Comparison of ENCODE assay signal across 8 mouse cellular contexts in genomic region chr6:112946895-112947436, GRCm38 (mm10). TPM values are rescaled to one million over a fixed set of nuclear protein-coding genes. Genes with fewer than 3 reads are reported as not detected.
DNase-seq lines count a peak whose midpoint lies in the region; ATAC-seq and TF ChIP-seq lines count a peak whose summit lies in the region.

Gene Srgap3, minus strand, starts transcription at chr6:112947266.

- no peak within 1 kb of the TSS for H3K27ac ChIP-seq in brown adipose tissue, adult 24 weeks (replicated peaks; ENCODE audit: low read depth, low read length)
- peak within 1 kb of the TSS; percentile 87 for H3K27ac ChIP-seq in forebrain, embryonic 12.5 days
- H3K27ac ChIP-seq in heart, postnatal 0 days (ENCODE audit: low read depth): peak within 1 kb of the TSS; percentile 21; the same call in 1 of the 2 replicates
- no peak within 1 kb of the TSS for H3K27ac ChIP-seq in liver, embryonic 15.5 days (replicated peaks)
- H3K27ac ChIP-seq in neural tube, embryonic 11.5 days (ENCODE audit: low read depth, low read length): peak within 1 kb of the TSS; percentile 92

- H3K27me3 ChIP-seq in forebrain, embryonic 12.5 days: no peaks in the 10 kb centered on the region
- no peaks in the 10 kb centered on the region for H3K27me3 ChIP-seq in heart, postnatal 0 days (ENCODE audit: control insufficient read depth, insufficient read depth, low read length)
- H3K27me3 ChIP-seq in liver, embryonic 15.5 days: peaks cover 7% of the 10 kb centered on the region; the same call in 1 of the 2 replicates
- H3K27me3 ChIP-seq in neural tube, embryonic 11.5 days (ENCODE audit: control insufficient read depth, insufficient read depth, low read length): no peaks in the 10 kb centered on the region

- no peaks in the 10 kb centered on the region for H3K9me3 ChIP-seq in forebrain, embryonic 12.5 days
- no peaks in the 10 kb centered on the region for H3K9me3 ChIP-seq in heart, postnatal 0 days (replicated peaks; ENCODE audit: control insufficient read depth, low read length)
- no peaks in the 10 kb centered on the region for H3K9me3 ChIP-seq in liver, embryonic 15.5 days (replicated peaks)
- no peaks in the 10 kb centered on the region for H3K9me3 ChIP-seq in neural tube, embryonic 11.5 days (ENCODE audit: control insufficient read depth, low read length)

- peak; percentile 3 to 21 for DNase-seq in CD8-positive naive resting alpha-beta T cell, adult 2 months (ENCODE audit: low read depth in 2 of 2, low spot score in 2 of 2)
- peak; percentile 72 for DNase-seq in heart, postnatal 0 days (ENCODE audit: low spot score)
- peak; percentile 84 to 88 for DNase-seq in kidney, postnatal 4 days
- DNase-seq in neural tube, embryonic 11.5 days (ENCODE audit: low spot score): peak; percentile 86
- DNase-seq in telencephalon, adult 2 months (ENCODE audit: low read depth, low spot score): peak; percentile 88

- peak within 1 kb of the TSS; percentile 74 for H3K4me2 ChIP-seq in forebrain, embryonic 12.5 days
- H3K4me2 ChIP-seq in heart, postnatal 0 days (ENCODE audit: low read depth, low read length): peak within 1 kb of the TSS; percentile 73
- peak within 1 kb of the TSS; percentile 74 for H3K4me2 ChIP-seq in liver, embryonic 15.5 days
- peak within 1 kb of the TSS; percentile 75 for H3K4me2 ChIP-seq in neural tube, embryonic 11.5 days (ENCODE audit: low read depth)

- no peak for TF ChIP-seq CTCF in heart, postnatal 0 days (IDR thresholded peaks at IDR 0.05; ENCODE audit: low read depth)

- TF ChIP-seq EP300 in heart, postnatal 0 days (IDR thresholded peaks at IDR 0.05; ENCODE audit: low read depth): no peak

- H3K36me3 ChIP-seq in forebrain, embryonic 12.5 days (replicated peaks): peaks cover 15% of the 10 kb centered on the region
- no peaks in the 10 kb centered on the region for H3K36me3 ChIP-seq in heart, postnatal 0 days (replicated peaks; ENCODE audit: control insufficient read depth, insufficient read depth, low read length)
- H3K36me3 ChIP-seq in liver, embryonic 15.5 days (replicated peaks): no peaks in the 10 kb centered on the region
- peaks cover 2% of the 10 kb centered on the region; the same call in 1 of the 2 replicates for H3K36me3 ChIP-seq in neural tube, embryonic 11.5 days (ENCODE audit: control insufficient read depth, insufficient read depth, low read length)

- H3K4me1 ChIP-seq in brown adipose tissue, adult 24 weeks (ENCODE audit: control insufficient read depth, insufficient read depth, insufficient read length, low read length): peaks cover 2% of the 10 kb centered on the region; the same call in 1 of the 2 replicates
- H3K4me1 ChIP-seq in forebrain, embryonic 12.5 days: peaks cover 65% of the 10 kb centered on the region
- H3K4me1 ChIP-seq in heart, postnatal 0 days (ENCODE audit: control insufficient read depth, insufficient read depth): no peaks in the 10 kb centered on the region; the same call in 1 of the 2 replicates
- peaks cover 15% of the 10 kb centered on the region for H3K4me1 ChIP-seq in liver, embryonic 15.5 days (replicated peaks)
- H3K4me1 ChIP-seq in neural tube, embryonic 11.5 days (ENCODE audit: control insufficient read depth, insufficient read depth, low read length): peaks cover 29% of the 10 kb centered on the region

- H3K4me3 ChIP-seq in brown adipose tissue, adult 24 weeks (ENCODE audit: insufficient read depth, low read depth, low read length): peak within 1 kb of the TSS; percentile 51
- H3K4me3 ChIP-seq in forebrain, embryonic 12.5 days (replicated peaks): peak within 1 kb of the TSS; percentile 84
- peak within 1 kb of the TSS; percentile 49 for H3K4me3 ChIP-seq in heart, postnatal 0 days (ENCODE audit: low read depth, low read length)
- H3K4me3 ChIP-seq in liver, embryonic 15.5 days (replicated peaks): peak within 1 kb of the TSS; percentile 53
- H3K4me3 ChIP-seq in neural tube, embryonic 11.5 days (ENCODE audit: low read depth, low read length): peak within 1 kb of the TSS; percentile 85

- ATAC-seq in forebrain, embryonic 12.5 days (ENCODE audit: low FRiP score): peak; percentile 92
- peak; percentile 89 for ATAC-seq in heart, postnatal 0 days (ENCODE audit: insufficient read depth, low read depth)
- peak; percentile 76 for ATAC-seq in liver, embryonic 15.5 days (ENCODE audit: insufficient read depth)
- peak; percentile 89 for ATAC-seq in neural tube, embryonic 11.5 days (ENCODE audit: insufficient read depth, low FRiP score, low TSS enrichment)

- peak within 1 kb of the TSS; percentile 87 for H3K9ac ChIP-seq in forebrain, embryonic 12.5 days
- H3K9ac ChIP-seq in heart, postnatal 0 days (replicated peaks; ENCODE audit: low read depth, low read length): peak within 1 kb of the TSS; percentile 41
- H3K9ac ChIP-seq in liver, embryonic 15.5 days: no peak within 1 kb of the TSS; the same call in 1 of the 2 replicates
- H3K9ac ChIP-seq in neural tube, embryonic 11.5 days (ENCODE audit: low read length): peak within 1 kb of the TSS; percentile 93

- WGBS in forebrain, embryonic 12.5 days: under 1% methylated on average over 31 of the region's 31 CpGs
- 1% methylated on average over 31 of the region's 31 CpGs for WGBS in heart, postnatal 0 days
- under 1% methylated on average over 31 of the region's 31 CpGs for WGBS in liver, embryonic 15.5 days (ENCODE audit: insufficient replicate concordance)
- under 1% methylated on average over 31 of the region's 31 CpGs for WGBS in neural tube, embryonic 11.5 days

RNA-seq across cellular contexts. Expression of gene Srgap3, which starts in this region (rescaled TPM):
- polyA plus RNA-seq in brown adipose tissue, adult 24 weeks (2012; ENCODE audit: insufficient read depth, insufficient read length, missing spikeins): 0.71 TPM in 1 of 2 replicates, not detected in the other
- 36.6 and 39.9 TPM in 2 replicates for polyA plus RNA-seq in forebrain, embryonic 12.5 days (2016; fragmentation: Nextera tagmentation; extraction: Ambion mirVana)
- 0.70 TPM in 1 of 2 replicates, not detected in the other for total RNA-seq in heart, postnatal 0 days (2014; rRNA removed; ENCODE audit: low replicate concordance)
- polyA plus RNA-seq in heart, postnatal 0 days (2015; fragmentation: Nextera tagmentation; extraction: Ambion mirVana): 0.19 and 0.33 TPM in 2 replicates
- polyA plus RNA-seq in liver, embryonic 15.5 days (2015; fragmentation: Nextera tagmentation; extraction: Ambion mirVana): 0.14 and 0.16 TPM in 2 replicates
- polyA plus RNA-seq in neural tube, embryonic 11.5 days (2014; fragmentation: Nextera tagmentation; extraction: Ambion mirVana): 37.4 and 42.0 TPM in 2 replicates

Comparison
In these comparisons a context has a peak if more than half of its experiments do, and no peak if none do; other contexts are left out.
1. RNA of gene Srgap3 (polyA plus RNA-seq): 36.6 to 39.9 TPM in forebrain, embryonic 12.5 days and 37.4 to 42.0 TPM in neural tube, embryonic 11.5 days; 0.71 TPM in brown adipose tissue, adult 24 weeks, 0.19 to 0.33 TPM in heart, postnatal 0 days and 0.14 to 0.16 TPM in liver, embryonic 15.5 days; every median in the first group is over 10 times any median in the second.
2. Peak in DNase-seq, ATAC-seq, H3K4me3 ChIP-seq, H3K27ac ChIP-seq, H3K9ac ChIP-seq and H3K4me2 ChIP-seq in heart, postnatal 0 days; RNA of the gene not detected or under 1 TPM.
3. Peak in ATAC-seq, H3K4me3 ChIP-seq and H3K4me2 ChIP-seq in liver, embryonic 15.5 days; RNA of the gene not detected or under 1 TPM.
4. DNase-seq: peak in every context shown above with its lines; median percentile 88 in telencephalon, adult 2 months; 86 in kidney, postnatal 4 days; 86 in neural tube, embryonic 11.5 days; 72 in heart, postnatal 0 days; 12 in CD8-positive naive resting alpha-beta T cell, adult 2 months.
5. H3K27ac ChIP-seq: peak in forebrain, embryonic 12.5 days (single experiment) and neural tube, embryonic 11.5 days (single experiment); none in brown adipose tissue, adult 24 weeks (single experiment) and liver, embryonic 15.5 days (single experiment).
6. Peak in every context shown above with its lines, with median percentiles within 50 percentile points of each other: H3K4me3 ChIP-seq, ATAC-seq and H3K4me2 ChIP-seq.